Mouse (Mus musculus): ENCODE data around the gene Rpl27a. TPM values are rescaled to one million over a fixed set of nuclear protein-coding genes. Genes with fewer than 3 reads are reported as not detected.
A peak's percentile ranks its signal among the peaks of the same experiment; 100 is the strongest.

Rpl27a gene
- polyA plus RNA-seq, 1 experiment, result 1,692 TPM

- Histone ChIP-seq H3K36me3 (ENCODE audit: control insufficient read depth, insufficient read depth) (no peaks in the 10 kb centered on the region), H3K79me3 (ENCODE audit: low read depth) (no peaks in the 10 kb centered on the region), H3K27me3 (ENCODE audit: control insufficient read depth, insufficient read depth, insufficient read length) (no peaks in the 10 kb centered on the region), H3K4me3 (ENCODE audit: insufficient read depth, poor library complexity, severe bottlenecking) (no peak within 1 kb of the TSS), H3K79me2 (ENCODE audit: control insufficient read depth, insufficient read depth) (no peaks in the 10 kb centered on the region), H3ac (ENCODE audit: control insufficient read depth, insufficient read length, low read depth) (no peak within 1 kb of the TSS)
- TF ChIP-seq CTCF (IDR thresholded peaks at IDR 0.05; ENCODE audit: control insufficient read depth, insufficient read depth, insufficient read length), result no peak
- TF ChIP-seq USF1 (IDR thresholded peaks at IDR 0.05; ENCODE audit: low read depth), result no peak
- no peak for TF ChIP-seq MYOD1 (IDR thresholded peaks at IDR 0.05; ENCODE audit: control insufficient read depth, insufficient read length, low read depth)
- no peak for TF ChIP-seq FOSL1 (IDR thresholded peaks at IDR 0.05; ENCODE audit: insufficient read depth, low read length, poor library complexity, severe bottlenecking)
- TF ChIP-seq MAX (IDR thresholded peaks at IDR 0.05), result no peak
- TF ChIP-seq MYOG (IDR thresholded peaks at IDR 0.05; ENCODE audit: control insufficient read depth, extremely low read depth, insufficient read length), result no peak
- no peak for TF ChIP-seq CEBPB (IDR thresholded peaks at IDR 0.05; ENCODE audit: low read depth)
Measured at GRCm38 (mm10) chr7:109508034-109508433, 10.9 kb upstream of the Rpl27a start, which contains the start of gene Trim66. Gene Trim66 (minus strand): TSS chr7:109508134.

- no peak for TF ChIP-seq FOSL1 (IDR thresholded peaks at IDR 0.05; ENCODE audit: insufficient read depth, low read length, poor library complexity, severe bottlenecking)
- no peak for TF ChIP-seq MAX (IDR thresholded peaks at IDR 0.05)
- no peak for TF ChIP-seq CTCF (IDR thresholded peaks at IDR 0.05; ENCODE audit: control insufficient read depth, insufficient read depth, insufficient read length)
- TF ChIP-seq MYOG (IDR thresholded peaks at IDR 0.05; ENCODE audit: control insufficient read depth, extremely low read depth, insufficient read length), result no peak
- no peak for TF ChIP-seq CEBPB (IDR thresholded peaks at IDR 0.05; ENCODE audit: low read depth)
- TF ChIP-seq MYOD1 (IDR thresholded peaks at IDR 0.05; ENCODE audit: control insufficient read depth, insufficient read length, low read depth), result no peak
- TF ChIP-seq USF1 (IDR thresholded peaks at IDR 0.05; ENCODE audit: low read depth), result no peak
- no peaks in the 10 kb centered on the region for H3K27me3 ChIP-seq (ENCODE audit: control insufficient read depth, insufficient read depth, insufficient read length)
- H3K4me3 ChIP-seq (ENCODE audit: insufficient read depth, poor library complexity, severe bottlenecking), result no peak overlapping the region
- H3K79me3 ChIP-seq (ENCODE audit: low read depth), result no peaks in the 10 kb centered on the region
- no peaks in the 10 kb centered on the region for H3K36me3 ChIP-seq (ENCODE audit: control insufficient read depth, insufficient read depth)
- no peaks in the 10 kb centered on the region for H3K79me2 ChIP-seq (ENCODE audit: control insufficient read depth, insufficient read depth)
- no peak overlapping the region for H3ac ChIP-seq (ENCODE audit: control insufficient read depth, insufficient read length, low read depth)
Measured at GRCm38 (mm10) chr7:109510799-109511198, 8.1 kb upstream of the Rpl27a start.

- no peaks in the 10 kb centered on the region for H3K79me3 ChIP-seq (ENCODE audit: low read depth)
- TF ChIP-seq MYOD1 (IDR thresholded peaks at IDR 0.05; ENCODE audit: control insufficient read depth, insufficient read length, low read depth), result no peak
- no peak for TF ChIP-seq MYOG (IDR thresholded peaks at IDR 0.05; ENCODE audit: control insufficient read depth, extremely low read depth, insufficient read length)
- TF ChIP-seq FOSL1 (IDR thresholded peaks at IDR 0.05; ENCODE audit: insufficient read depth, low read length, poor library complexity, severe bottlenecking), result no peak
- TF ChIP-seq USF1 (IDR thresholded peaks at IDR 0.05; ENCODE audit: low read depth), result no peak
- no peak for TF ChIP-seq MAX (IDR thresholded peaks at IDR 0.05)
- TF ChIP-seq CTCF (IDR thresholded peaks at IDR 0.05; ENCODE audit: control insufficient read depth, insufficient read depth, insufficient read length), result no peak
- TF ChIP-seq CEBPB (IDR thresholded peaks at IDR 0.05; ENCODE audit: low read depth), result no peak
Measured at GRCm38 (mm10) chr7:109511838-109512237, 7.1 kb upstream of the Rpl27a start.

GRCm38 (mm10) chr7:109516500-109516899 lies 2.4 kb upstream of the Rpl27a start:
- H3ac ChIP-seq (ENCODE audit: control insufficient read depth, insufficient read length, low read depth), result no peak overlapping the region
- peaks cover 26% of the 10 kb centered on the region for H3K79me2 ChIP-seq (ENCODE audit: control insufficient read depth, insufficient read depth)
- TF ChIP-seq MYOG (IDR thresholded peaks at IDR 0.05; ENCODE audit: control insufficient read depth, extremely low read depth, insufficient read length) (no peak), USF1 (IDR thresholded peaks at IDR 0.05; ENCODE audit: low read depth) (no peak), FOSL1 (IDR thresholded peaks at IDR 0.05; ENCODE audit: insufficient read depth, low read length, poor library complexity, severe bottlenecking) (no peak), MYOD1 (IDR thresholded peaks at IDR 0.05; ENCODE audit: control insufficient read depth, insufficient read length, low read depth) (no peak), CTCF (IDR thresholded peaks at IDR 0.05; ENCODE audit: control insufficient read depth, insufficient read depth, insufficient read length) (no peak), CEBPB (IDR thresholded peaks at IDR 0.05; ENCODE audit: low read depth) (no peak), MAX (IDR thresholded peaks at IDR 0.05) (no peak)
- H3K4me3 ChIP-seq (ENCODE audit: insufficient read depth, poor library complexity, severe bottlenecking), result no peak overlapping the region
- H3K36me3 ChIP-seq (ENCODE audit: control insufficient read depth, insufficient read depth), result peaks cover 21% of the 10 kb centered on the region
- H3K27me3 ChIP-seq (ENCODE audit: control insufficient read depth, insufficient read depth, insufficient read length), result no peaks in the 10 kb centered on the region
- H3K79me3 ChIP-seq (ENCODE audit: low read depth), result peaks cover 23% of the 10 kb centered on the region

More at GRCm38 (mm10) chr7:109511838-109512237, 7.1 kb upstream of the Rpl27a start:
- no peaks in the 10 kb centered on the region for H3K79me2 ChIP-seq (ENCODE audit: control insufficient read depth, insufficient read depth)
- no peak overlapping the region for H3ac ChIP-seq (ENCODE audit: control insufficient read depth, insufficient read length, low read depth)
- H3K36me3 ChIP-seq (ENCODE audit: control insufficient read depth, insufficient read depth), result no peaks in the 10 kb centered on the region
- H3K27me3 ChIP-seq (ENCODE audit: control insufficient read depth, insufficient read depth, insufficient read length), result no peaks in the 10 kb centered on the region
- H3K4me3 ChIP-seq (ENCODE audit: insufficient read depth, poor library complexity, severe bottlenecking), result no peak overlapping the region

- H3ac ChIP-seq (ENCODE audit: control insufficient read depth, insufficient read length, low read depth), result peak overlapping the region; percentile 43
- H3K27me3 ChIP-seq (ENCODE audit: control insufficient read depth, insufficient read depth, insufficient read length), result no peaks in the 10 kb centered on the region
- H3K36me3 ChIP-seq (ENCODE audit: control insufficient read depth, insufficient read depth), result peaks cover 38% of the 10 kb centered on the region
- peaks cover 35% of the 10 kb centered on the region for H3K79me3 ChIP-seq (ENCODE audit: low read depth)
- H3K4me3 ChIP-seq (ENCODE audit: insufficient read depth, poor library complexity, severe bottlenecking), result peak overlapping the region; percentile 83
- H3K79me2 ChIP-seq (ENCODE audit: control insufficient read depth, insufficient read depth), result peaks cover 42% of the 10 kb centered on the region
- TF ChIP-seq MYOD1 (IDR thresholded peaks at IDR 0.05; ENCODE audit: control insufficient read depth, insufficient read length, low read depth), result no peak
- TF ChIP-seq FOSL1 (IDR thresholded peaks at IDR 0.05; ENCODE audit: insufficient read depth, low read length, poor library complexity, severe bottlenecking), result no peak
- no peak for TF ChIP-seq CTCF (IDR thresholded peaks at IDR 0.05; ENCODE audit: control insufficient read depth, insufficient read depth, insufficient read length)
- TF ChIP-seq CEBPB (IDR thresholded peaks at IDR 0.05; ENCODE audit: low read depth), result no peak
- no peak for TF ChIP-seq MAX (IDR thresholded peaks at IDR 0.05)
- TF ChIP-seq USF1 (IDR thresholded peaks at IDR 0.05; ENCODE audit: low read depth), result no peak
- no peak for TF ChIP-seq MYOG (IDR thresholded peaks at IDR 0.05; ENCODE audit: control insufficient read depth, extremely low read depth, insufficient read length)
Measured at GRCm38 (mm10) chr7:109518036-109518681, 788 bp upstream of the Rpl27a start.
